Mouse (Mus musculus) limb, embryonic 11.5 days (tissue): ENCODE results near the gene Bmpr1b. TPM values are rescaled to one million over a fixed set of nuclear protein-coding genes. Genes with fewer than 3 reads are reported as not detected.

Experiments used
- ATAC-seq: fragments of 200-750 bp; cut with Nextera tagmentation; 2 replicates; pipeline ENCODE4 v1.8.0; 2017; ENCODE audit warnings: low read depth; ENCODE audit not compliant: insufficient number of reproducible peaks, low FRiP score, low TSS enrichment
- DNase-seq: peaks from one replicate; pipeline ENCODE4 v3.0.0-alpha.2; 2015; ENCODE audit warnings: low spot score
- H3K27ac ChIP-seq: fragments of 300-500 bp; sonication (generic); replicated peaks from 2 replicates; pipeline ENCODE4 v1.5.1; 2014; ENCODE audit warnings: low read depth, mild to moderate bottlenecking, low read length
- H3K27me3 ChIP-seq: fragments of 300-500 bp; sonication (generic); 2 replicates; pipeline ENCODE4 v1.6.1; 2014; ENCODE audit warnings: mild to moderate bottlenecking, low read length, mixed read lengths; ENCODE audit not compliant: control insufficient read depth, insufficient read depth
- H3K36me3 ChIP-seq: fragments of 300-500 bp; sonication (generic); 2 replicates; pipeline ENCODE4 v1.6.1; 2014; ENCODE audit warnings: mild to moderate bottlenecking, low read length, moderate library complexity, mixed read lengths; ENCODE audit not compliant: control insufficient read depth, insufficient read depth
- H3K4me1 ChIP-seq: fragments of 300-500 bp; sonication (generic); 2 replicates; pipeline ENCODE4 v1.6.1; 2014; ENCODE audit warnings: low read length, mixed read lengths; ENCODE audit not compliant: control insufficient read depth, insufficient read depth
- H3K4me2 ChIP-seq: fragments of 300-500 bp; sonication (generic); 2 replicates; pipeline ENCODE4 v1.6.1; 2014; ENCODE audit warnings: low read depth, mild to moderate bottlenecking, moderate library complexity; ENCODE audit not compliant: severe bottlenecking
- H3K4me3 ChIP-seq: fragments of 300-500 bp; sonication (generic); 2 replicates; pipeline ENCODE4 v1.5.1; 2014; ENCODE audit warnings: low read depth, low read length
- H3K9ac ChIP-seq: fragments of 300-500 bp; sonication (generic); 2 replicates; pipeline ENCODE4 v1.6.1; 2014; ENCODE audit warnings: mild to moderate bottlenecking, low read length
- H3K9me3 ChIP-seq: fragments of 300-500 bp; sonication (generic); 2 replicates; pipeline ENCODE4 v1.6.1; 2016; ENCODE audit warnings: low read length; ENCODE audit not compliant: control insufficient read depth
- WGBS: fragments of 180-500 bp; shearing (Covaris S2); extraction: QIAGEN DNeasy Blood & Tissue Kit; methylation state at CpG from one replicate; pipeline ENCODE4 v1.1.7; 2014; 5-methylcytosine and 5-hydroxymethylcytosine counted together
- polyA plus RNA-seq: library from polyadenylated mRNA; unstranded; fragments of >200 nt; fragmentation: Nextera tagmentation; extraction: Ambion mirVana; gene quantifications from 2 replicates; pipeline ENCODE4 v1.2.1, GENCODE M21; 2014

The Bmpr1b gene
- polyA plus RNA-seq, 1 experiment from 2014 or later: 12.2 TPM

GRCm38 (mm10) chr3:142104027-142104805, 65.0 kb downstream of the Bmpr1b start:
- no peaks in the 10 kb centered on the region for H3K9me3 ChIP-seq
- H3K27me3 ChIP-seq: no peaks in the 10 kb centered on the region
- H3K27ac ChIP-seq: no peak overlapping the region
- no peaks in the 10 kb centered on the region for H3K4me1 ChIP-seq
- H3K4me2 ChIP-seq: no peak overlapping the region
- no peak for DNase-seq
- no peak overlapping the region for H3K4me3 ChIP-seq
- ATAC-seq: no peak
- no peaks in the 10 kb centered on the region for H3K36me3 ChIP-seq
- no peak overlapping the region for H3K9ac ChIP-seq
- 82% methylated on average over 10 of the region's 10 CpGs for WGBS

- DNase-seq: no peak
- 93% methylated on average over 4 of the region's 4 CpGs for WGBS
- no peak overlapping the region for H3K27ac ChIP-seq
These were observed 65.6 kb downstream of the Bmpr1b start for GRCm38 (mm10) chr3:142103622-142104021.

GRCm38 (mm10) chr3:142099151-142099550, 70.1 kb downstream of the Bmpr1b start:
- Histone ChIP-seq H3K4me1 (peaks cover 7% of the 10 kb centered on the region; the same call in 1 of the 2 replicates), H3K4me3 (no peak overlapping the region), H3K4me2 (no peak overlapping the region), H3K27ac (no peak overlapping the region), H3K9me3 (no peaks in the 10 kb centered on the region), H3K9ac (no peak overlapping the region), H3K36me3 (no peaks in the 10 kb centered on the region), H3K27me3 (0 out of 2 replicates have a peak, but pooled peaks cover 3% of the 10 kb centered on the region)
- peak; percentile 70 for ATAC-seq
- WGBS: 9% methylated on average over 2 of the region's 2 CpGs
- DNase-seq: no peak

More at GRCm38 (mm10) chr3:142103622-142104021, 65.6 kb downstream of the Bmpr1b start:
- no peak for ATAC-seq
- no peaks in the 10 kb centered on the region for H3K9me3 ChIP-seq
- H3K4me2 ChIP-seq: no peak overlapping the region
- no peaks in the 10 kb centered on the region for H3K27me3 ChIP-seq
- H3K9ac ChIP-seq: no peak overlapping the region
- no peak overlapping the region for H3K4me3 ChIP-seq
- H3K4me1 ChIP-seq: no peaks in the 10 kb centered on the region
- no peaks in the 10 kb centered on the region for H3K36me3 ChIP-seq

GRCm38 (mm10) chr3:142094049-142094448, 75.2 kb downstream of the Bmpr1b start:
- Histone ChIP-seq H3K9ac (no peak overlapping the region), H3K27me3 (0 out of 2 replicates have a peak, but pooled peaks cover 3% of the 10 kb centered on the region), H3K27ac (no peak overlapping the region), H3K4me2 (no peak overlapping the region), H3K4me3 (no peak overlapping the region), H3K4me1 (peaks cover 9% of the 10 kb centered on the region; the same call in 1 of the 2 replicates), H3K36me3 (no peaks in the 10 kb centered on the region), H3K9me3 (no peaks in the 10 kb centered on the region)
- DNase-seq (no peak), ATAC-seq (peak; percentile 40; the same call in 1 of the 2 replicates)
- WGBS: 15% methylated on average over 4 of the region's 4 CpGs

GRCm38 (mm10) chr3:142089684-142090083, 79.5 kb downstream of the Bmpr1b start:
- 90% methylated on average over 4 of the region's 4 CpGs for WGBS
- no peak overlapping the region for H3K4me2 ChIP-seq
- H3K4me1 ChIP-seq: peaks cover 7% of the 10 kb centered on the region
- DNase-seq (no peak), ATAC-seq (no peak)
- H3K27me3 ChIP-seq: no peaks in the 10 kb centered on the region
- no peaks in the 10 kb centered on the region for H3K36me3 ChIP-seq
- no peak overlapping the region for H3K4me3 ChIP-seq
- H3K27ac ChIP-seq: no peak overlapping the region
- no peaks in the 10 kb centered on the region for H3K9me3 ChIP-seq
- no peak overlapping the region for H3K9ac ChIP-seq

- Histone ChIP-seq H3K27ac (no peak overlapping the region), H3K4me3 (no peak overlapping the region), H3K9ac (no peak overlapping the region), H3K36me3 (no peaks in the 10 kb centered on the region), H3K4me1 (no peaks in the 10 kb centered on the region; the same call in 1 of the 2 replicates), H3K9me3 (no peaks in the 10 kb centered on the region), H3K4me2 (no peak overlapping the region), H3K27me3 (no peaks in the 10 kb centered on the region)
- ATAC-seq (no peak), DNase-seq (no peak)
- WGBS: 58% methylated on average over 3 of the region's 3 CpGs
These were observed 83.3 kb downstream of the Bmpr1b start for GRCm38 (mm10) chr3:142085938-142086337.

- WGBS: 3% methylated on average over 1 of the region's 1 CpGs
- Histone ChIP-seq H3K4me2 (no peak overlapping the region), H3K27ac (no peak overlapping the region), H3K4me3 (no peak overlapping the region), H3K9me3 (no peaks in the 10 kb centered on the region), H3K27me3 (no peaks in the 10 kb centered on the region), H3K4me1 (no peaks in the 10 kb centered on the region; the same call in 1 of the 2 replicates), H3K36me3 (no peaks in the 10 kb centered on the region), H3K9ac (no peak overlapping the region)
- DNase-seq: no peak
- no peak for ATAC-seq
These were observed 85.1 kb downstream of the Bmpr1b start for GRCm38 (mm10) chr3:142084091-142084490.

- H3K27ac ChIP-seq: no peak overlapping the region
- H3K36me3 ChIP-seq: no peaks in the 10 kb centered on the region
- H3K27me3 ChIP-seq: no peaks in the 10 kb centered on the region
- H3K4me2 ChIP-seq: no peak overlapping the region
- no peak overlapping the region for H3K4me3 ChIP-seq
- H3K9ac ChIP-seq: no peak overlapping the region
- H3K9me3 ChIP-seq: no peaks in the 10 kb centered on the region
- no peak for DNase-seq
- 38% methylated on average over 3 of the region's 3 CpGs for WGBS
- no peak for ATAC-seq
- H3K4me1 ChIP-seq: no peaks in the 10 kb centered on the region
These were observed 91.4 kb downstream of the Bmpr1b start for GRCm38 (mm10) chr3:142077723-142078302.
